Mouse (Mus musculus) hindbrain, embryonic 14.5 days (tissue): ENCODE measurements around the gene Man2c1. TPM values are rescaled to one million over a fixed set of nuclear protein-coding genes. Genes with fewer than 3 reads are reported as not detected.

Experiments used
- ATAC-seq: fragments of 200-750 bp; cut with Nextera tagmentation; 2 replicates; pipeline ENCODE4 v1.8.0; 2017; ENCODE audit warnings: moderate number of reproducible peaks, mild to moderate bottlenecking, moderate TSS enrichment, moderate library complexity; ENCODE audit not compliant: low FRiP score
- DNase-seq: peaks from one replicate; pipeline ENCODE4 v3.0.0-alpha.2; 2015; ENCODE audit warnings: low spot score
- H3K27ac ChIP-seq: fragments of 300-500 bp; sonication (generic); 2 replicates; pipeline ENCODE4 v1.5.1; 2014; ENCODE audit warnings: mild to moderate bottlenecking, moderate library complexity
- H3K27me3 ChIP-seq: fragments of 300-500 bp; sonication (generic); 2 replicates; pipeline ENCODE4 v1.6.1; 2014; ENCODE audit warnings: mild to moderate bottlenecking, low read length, mixed read lengths; ENCODE audit not compliant: control insufficient read depth, insufficient read depth
- H3K36me3 ChIP-seq: fragments of 300-500 bp; sonication (generic); replicated peaks from 2 replicates; pipeline ENCODE4 v1.6.1; 2014; ENCODE audit not compliant: control insufficient read depth, insufficient read depth
- H3K4me1 ChIP-seq: fragments of 300-500 bp; sonication (generic); replicated peaks from 2 replicates; pipeline ENCODE4 v1.6.1; 2014; ENCODE audit warnings: antibody characterized with exemption, low read length, mixed read lengths; ENCODE audit not compliant: control insufficient read depth, insufficient read depth
- H3K4me2 ChIP-seq: fragments of 300-500 bp; sonication (generic); replicated peaks from 2 replicates; pipeline ENCODE4 v1.6.1; 2014; ENCODE audit warnings: mild to moderate bottlenecking, moderate library complexity
- H3K4me3 ChIP-seq: fragments of 300-500 bp; sonication (generic); replicated peaks from 2 replicates; pipeline ENCODE4 v1.5.1; 2014; ENCODE audit warnings: mild to moderate bottlenecking, low read length
- H3K9ac ChIP-seq: fragments of 300-500 bp; sonication (generic); 2 replicates; pipeline ENCODE4 v1.6.1; 2014
- H3K9me3 ChIP-seq: fragments of 300-500 bp; sonication (generic); 2 replicates; pipeline ENCODE4 v1.6.1; 2016; ENCODE audit warnings: low read length; ENCODE audit not compliant: control insufficient read depth
- WGBS: fragments of 180-500 bp; shearing (Covaris S2); extraction: QIAGEN DNeasy Blood & Tissue Kit; methylation state at CpG from one replicate; pipeline ENCODE4 v1.1.7; 2014; 5-methylcytosine and 5-hydroxymethylcytosine counted together
- polyA plus RNA-seq: library from polyadenylated mRNA; unstranded; fragments of >200 nt; fragmentation: Nextera tagmentation; extraction: Ambion mirVana; gene quantifications from 2 replicates; pipeline ENCODE4 v1.2.1, GENCODE M21; 2014

Gene Man2c1
- polyA plus RNA-seq = 44.3 and 47.9 TPM in 2 replicates

- H3K4me2 ChIP-seq = peak within 1 kb of the TSS; percentile 90
- peak; percentile 94 for DNase-seq
- peaks cover 14% of the 10 kb centered on the region for H3K4me1 ChIP-seq
- peak within 1 kb of the TSS; percentile 82 for H3K9ac ChIP-seq
- WGBS = under 1% methylated on average over 58 of the region's 58 CpGs
- peak within 1 kb of the TSS; percentile 94 for H3K27ac ChIP-seq
- peak; percentile 91 for ATAC-seq
- peak within 1 kb of the TSS; percentile 89 for H3K4me3 ChIP-seq
- H3K27me3 ChIP-seq = no peaks in the 10 kb centered on the region
- H3K36me3 ChIP-seq = peaks cover 47% of the 10 kb centered on the region
- no peaks in the 10 kb centered on the region for H3K9me3 ChIP-seq
Measured at GRCm38 (mm10) chr9:57130577-57131433, at the start of gene Man2c1. Gene Man2c1, plus strand, starts transcription at chr9:57130690.

- Histone ChIP-seq H3K9ac (no peak overlapping the region), H3K4me2 (no peak overlapping the region), H3K36me3 (peaks cover 21% of the 10 kb centered on the region), H3K4me1 (peaks cover 10% of the 10 kb centered on the region; the same call in 1 of the 2 replicates), H3K27ac (no peak overlapping the region), H3K4me3 (no peak overlapping the region), H3K27me3 (no peaks in the 10 kb centered on the region), H3K9me3 (no peaks in the 10 kb centered on the region)
- ATAC-seq (no peak), DNase-seq (no peak)
- 79% methylated on average over 3 of the region's 3 CpGs for WGBS
Measured at GRCm38 (mm10) chr9:57082236-57082635, 48.3 kb upstream of the Man2c1 start.

GRCm38 (mm10) chr9:57117261-57117755 is 13.2 kb upstream of the Man2c1 start:
- DNase-seq = no peak
- Histone ChIP-seq H3K4me3 (no peak overlapping the region), H3K4me2 (no peak overlapping the region), H3K9me3 (no peaks in the 10 kb centered on the region), H3K27me3 (no peaks in the 10 kb centered on the region), H3K36me3 (peaks cover 97% of the 10 kb centered on the region), H3K4me1 (no peaks in the 10 kb centered on the region), H3K9ac (no peak overlapping the region), H3K27ac (no peak overlapping the region)
- 94% methylated on average over 13 of the region's 13 CpGs for WGBS
- no peak for ATAC-seq

DNA sequence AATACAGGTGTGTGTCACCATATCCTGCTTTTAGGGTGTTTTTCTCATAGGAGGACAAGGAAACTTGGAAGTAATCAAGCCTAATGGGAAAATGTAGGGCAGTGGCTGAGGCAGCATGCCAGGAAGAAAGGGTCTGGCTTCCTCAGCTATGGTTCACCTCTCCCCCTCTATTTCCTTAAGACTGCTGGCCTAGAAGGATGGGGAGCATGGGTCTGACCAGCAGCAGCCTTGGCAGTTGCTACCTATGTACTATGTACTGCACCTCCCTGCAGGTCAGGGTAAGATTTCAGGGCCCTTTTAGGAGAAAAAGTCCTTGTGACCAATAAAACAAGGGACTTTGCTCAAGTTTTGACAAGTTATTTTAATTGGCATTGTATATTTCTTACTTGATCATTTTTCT is 849 bp upstream of the Man2c1 start:
- ATAC-seq = no peak
- peaks cover 47% of the 10 kb centered on the region for H3K36me3 ChIP-seq
- H3K9ac ChIP-seq = no peak overlapping the region

GRCm38 (mm10) chr9:57137246-57137645 is 6.8 kb downstream of the Man2c1 start:
- no peaks in the 10 kb centered on the region for H3K4me1 ChIP-seq
- H3K27me3 ChIP-seq = no peaks in the 10 kb centered on the region
- no peak overlapping the region for H3K27ac ChIP-seq
- no peak for DNase-seq
- no peak for ATAC-seq
- no peak overlapping the region for H3K4me3 ChIP-seq
- H3K9ac ChIP-seq = no peak overlapping the region
- no peaks in the 10 kb centered on the region for H3K9me3 ChIP-seq
- 91% methylated on average over 6 of the region's 6 CpGs for WGBS
- H3K4me2 ChIP-seq = no peak overlapping the region
- H3K36me3 ChIP-seq = peaks cover 79% of the 10 kb centered on the region

More for the DNA sequence above, 849 bp upstream of the Man2c1 start:
- no peak overlapping the region for H3K4me3 ChIP-seq
- peak overlapping the region; percentile 90 for H3K4me2 ChIP-seq
- H3K27me3 ChIP-seq = no peaks in the 10 kb centered on the region
- no peaks in the 10 kb centered on the region for H3K9me3 ChIP-seq
- peaks cover 14% of the 10 kb centered on the region for H3K4me1 ChIP-seq
- DNase-seq = no peak
- no peak overlapping the region for H3K27ac ChIP-seq

- no peak overlapping the region for H3K4me2 ChIP-seq
- H3K9me3 ChIP-seq = no peaks in the 10 kb centered on the region
- H3K27ac ChIP-seq = no peak overlapping the region
- H3K4me3 ChIP-seq = no peak overlapping the region
- no peak overlapping the region for H3K9ac ChIP-seq
- 94% methylated on average over 9 of the region's 9 CpGs for WGBS
- no peaks in the 10 kb centered on the region for H3K4me1 ChIP-seq
- ATAC-seq (no peak), DNase-seq (no peak)
- no peaks in the 10 kb centered on the region for H3K27me3 ChIP-seq
- H3K36me3 ChIP-seq = peaks cover 82% of the 10 kb centered on the region
Measured at GRCm38 (mm10) chr9:57137777-57138176, 7.3 kb downstream of the Man2c1 start.

DNA sequence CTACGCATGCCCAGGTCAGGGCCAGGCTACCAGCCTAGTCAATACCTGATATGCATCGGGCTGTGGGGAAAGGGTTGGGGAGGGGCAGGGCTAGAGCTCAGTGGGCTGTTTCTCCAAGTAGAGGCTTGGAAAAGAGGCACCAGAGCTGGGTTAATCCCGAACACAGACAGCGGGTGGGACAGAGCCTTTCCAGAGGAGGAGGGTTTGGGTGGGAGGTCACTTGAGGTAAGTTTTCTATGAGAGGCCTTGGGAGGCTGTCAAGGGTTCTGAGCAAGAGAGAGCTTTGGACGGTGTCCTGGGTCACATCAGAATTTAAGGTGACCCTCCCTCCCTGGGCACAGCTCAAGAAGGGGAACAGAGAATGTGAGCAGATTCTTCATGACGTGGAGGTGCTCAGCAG is 8.0 kb downstream of the Man2c1 start:
- no peak overlapping the region for H3K4me2 ChIP-seq
- H3K4me3 ChIP-seq = no peak overlapping the region
- no peak for ATAC-seq
- no peaks in the 10 kb centered on the region for H3K27me3 ChIP-seq
- no peaks in the 10 kb centered on the region for H3K4me1 ChIP-seq
- H3K9me3 ChIP-seq = no peaks in the 10 kb centered on the region
- H3K36me3 ChIP-seq = peaks cover 89% of the 10 kb centered on the region
- 93% methylated on average over 6 of the region's 6 CpGs for WGBS
- no peak overlapping the region for H3K9ac ChIP-seq
- H3K27ac ChIP-seq = no peak overlapping the region
- DNase-seq = no peak

- peaks cover 93% of the 10 kb centered on the region for H3K36me3 ChIP-seq
- DNase-seq = no peak
- WGBS = 76% methylated on average over 9 of the region's 9 CpGs
- H3K9ac ChIP-seq = no peak overlapping the region
- ATAC-seq = no peak
- no peaks in the 10 kb centered on the region for H3K4me1 ChIP-seq
- H3K9me3 ChIP-seq = no peaks in the 10 kb centered on the region
- H3K27me3 ChIP-seq = no peaks in the 10 kb centered on the region
- no peak overlapping the region for H3K4me2 ChIP-seq
- H3K27ac ChIP-seq = no peak overlapping the region
- H3K4me3 ChIP-seq = no peak overlapping the region
Measured at GRCm38 (mm10) chr9:57139110-57139509, 8.6 kb downstream of the Man2c1 start.

DNA sequence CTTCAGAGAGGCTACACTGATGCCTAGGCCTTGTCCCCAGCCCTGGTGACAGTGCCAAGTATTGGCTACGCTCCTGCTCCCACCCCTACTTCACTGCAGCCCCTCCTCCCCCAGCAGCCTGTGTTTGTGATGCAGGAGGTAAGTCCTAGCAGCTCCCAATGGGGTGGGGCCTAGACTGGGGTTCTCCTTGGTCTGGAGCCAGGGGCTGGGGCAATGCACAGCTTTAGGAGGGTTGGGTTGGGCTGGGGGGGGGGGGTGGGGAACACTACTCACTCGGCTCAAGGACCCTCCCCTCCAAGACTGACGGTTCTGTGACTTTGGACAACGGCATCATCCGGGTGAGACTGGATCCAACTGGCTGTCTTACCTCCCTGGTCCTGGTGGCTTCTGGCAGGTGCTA is 9.1 kb downstream of the Man2c1 start:
- Histone ChIP-seq H3K27me3 (no peaks in the 10 kb centered on the region), H3K4me1 (no peaks in the 10 kb centered on the region), H3K4me2 (no peak overlapping the region), H3K9ac (no peak overlapping the region), H3K4me3 (no peak overlapping the region), H3K9me3 (no peaks in the 10 kb centered on the region), H3K36me3 (peaks cover 93% of the 10 kb centered on the region), H3K27ac (no peak overlapping the region)
- 97% methylated on average over 5 of the region's 5 CpGs for WGBS
- ATAC-seq (no peak), DNase-seq (no peak)
